Mouse (Mus musculus): ENCODE measurements around the gene Cacnb4. TPM values are rescaled to one million over a fixed set of nuclear protein-coding genes. Genes with fewer than 3 reads are reported as not detected.

Cacnb4 gene
- polyA plus RNA-seq, 1 experiment from 2014 or later: 15.0 TPM

DNA sequence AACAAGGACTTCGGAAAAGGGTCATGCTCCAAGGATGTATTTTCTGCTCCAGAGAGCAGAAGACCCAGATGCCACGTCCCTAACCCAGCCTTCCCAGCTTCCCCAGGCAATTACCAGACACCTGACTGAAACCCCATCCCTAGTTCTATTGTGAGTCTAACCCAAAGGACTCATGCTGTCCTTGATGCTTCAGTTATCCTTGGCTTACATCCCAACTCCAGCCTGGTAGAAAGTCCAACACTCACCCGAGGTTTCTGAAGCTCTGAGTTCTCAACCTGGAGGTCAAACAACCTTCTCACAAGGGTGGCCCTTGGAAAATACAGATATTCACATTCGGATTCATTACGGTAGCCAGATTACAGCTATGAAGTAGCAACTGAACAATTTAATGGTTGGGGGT lies 40.6 kb downstream of the Cacnb4 start:
- no peaks in the 10 kb centered on the region for H3K27me3 ChIP-seq (ENCODE audit: control insufficient read depth, insufficient read depth, low read length)
- H3K4me3 ChIP-seq (replicated peaks; ENCODE audit: low read length): no peak overlapping the region
- no peak overlapping the region for H3K4me2 ChIP-seq (replicated peaks)
- 59% methylated on average over 5 of the region's 5 CpGs for WGBS
- H3K9me3 ChIP-seq (ENCODE audit: control insufficient read depth, low read length): no peaks in the 10 kb centered on the region
- H3K27ac ChIP-seq: no peak overlapping the region
- H3K9ac ChIP-seq: no peak overlapping the region
- ATAC-seq (ENCODE audit: low FRiP score) (no peak), DNase-seq (ENCODE audit: low spot score) (no peak)
- no peaks in the 10 kb centered on the region for H3K36me3 ChIP-seq (replicated peaks; ENCODE audit: control insufficient read depth, insufficient read depth)
- peaks cover 7% of the 10 kb centered on the region for H3K4me1 ChIP-seq (replicated peaks; ENCODE audit: control insufficient read depth, insufficient read depth, low read length)

DNA sequence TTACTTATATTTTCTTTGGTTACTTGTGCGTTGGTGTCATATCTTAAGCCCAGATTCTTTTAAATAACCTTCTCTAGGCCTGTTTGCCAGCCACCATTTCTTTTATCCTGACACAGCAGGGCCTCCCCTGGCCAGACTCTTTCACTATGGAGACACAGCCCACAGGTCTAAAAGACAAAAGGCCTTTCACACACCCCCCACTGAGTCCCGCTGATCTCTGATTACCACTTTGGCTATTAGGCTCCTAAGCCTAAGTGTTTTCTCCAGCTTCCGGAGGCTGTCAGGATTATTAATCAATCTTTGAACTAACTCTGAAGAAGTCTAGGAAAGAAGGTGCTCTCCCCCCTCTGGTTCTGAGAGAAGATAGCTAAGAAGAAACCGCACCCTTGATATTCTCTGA lies 41.3 kb downstream of the Cacnb4 start:
- Histone ChIP-seq H3K4me3 (replicated peaks; ENCODE audit: low read length) (no peak overlapping the region), H3K9ac (no peak overlapping the region), H3K36me3 (replicated peaks; ENCODE audit: control insufficient read depth, insufficient read depth) (no peaks in the 10 kb centered on the region), H3K27me3 (ENCODE audit: control insufficient read depth, insufficient read depth, low read length) (no peaks in the 10 kb centered on the region), H3K4me2 (replicated peaks) (no peak overlapping the region), H3K9me3 (ENCODE audit: control insufficient read depth, low read length) (no peaks in the 10 kb centered on the region), H3K4me1 (replicated peaks; ENCODE audit: control insufficient read depth, insufficient read depth, low read length) (peaks cover 7% of the 10 kb centered on the region), H3K27ac (no peak overlapping the region)
- WGBS: 2% methylated on average over 4 of the region's 4 CpGs
- DNase-seq (ENCODE audit: low spot score): no peak
- no peak for ATAC-seq (ENCODE audit: low FRiP score)

DNA sequence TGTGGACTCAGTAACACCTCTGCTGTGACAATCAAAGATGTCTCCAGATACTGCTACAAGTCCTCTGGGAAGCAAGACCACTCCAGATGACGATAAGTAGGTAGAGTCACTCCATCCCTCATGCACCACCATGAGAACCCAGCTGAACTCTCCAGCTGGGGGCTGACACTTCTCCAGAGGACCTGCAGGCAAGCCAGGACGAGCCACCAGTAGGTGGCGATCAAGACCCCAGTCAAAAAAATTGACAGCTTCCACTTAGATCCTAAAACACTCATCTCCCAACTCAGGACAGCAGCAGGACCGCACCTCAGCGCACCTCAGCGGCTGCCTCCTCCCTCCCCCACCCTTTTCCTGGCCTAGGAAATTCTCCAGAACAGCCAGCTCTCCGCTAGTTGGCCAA lies 43.8 kb downstream of the Cacnb4 start:
- ATAC-seq (ENCODE audit: low FRiP score) (peak; percentile 59), DNase-seq (ENCODE audit: low spot score) (peak; percentile 73)
- WGBS: 10% methylated on average over 7 of the region's 7 CpGs
- no peaks in the 10 kb centered on the region for H3K36me3 ChIP-seq (replicated peaks; ENCODE audit: control insufficient read depth, insufficient read depth)
- peaks cover 7% of the 10 kb centered on the region for H3K4me1 ChIP-seq (replicated peaks; ENCODE audit: control insufficient read depth, insufficient read depth, low read length)
- no peak overlapping the region for H3K4me3 ChIP-seq (replicated peaks; ENCODE audit: low read length)
- H3K9ac ChIP-seq: no peak overlapping the region
- no peaks in the 10 kb centered on the region for H3K9me3 ChIP-seq (ENCODE audit: control insufficient read depth, low read length)
- H3K27ac ChIP-seq: 0 out of 2 replicates have a peak overlapping the region, but pooled peaks have one; percentile 39
- H3K27me3 ChIP-seq (ENCODE audit: control insufficient read depth, insufficient read depth, low read length): no peaks in the 10 kb centered on the region
- H3K4me2 ChIP-seq (replicated peaks): no peak overlapping the region

DNA sequence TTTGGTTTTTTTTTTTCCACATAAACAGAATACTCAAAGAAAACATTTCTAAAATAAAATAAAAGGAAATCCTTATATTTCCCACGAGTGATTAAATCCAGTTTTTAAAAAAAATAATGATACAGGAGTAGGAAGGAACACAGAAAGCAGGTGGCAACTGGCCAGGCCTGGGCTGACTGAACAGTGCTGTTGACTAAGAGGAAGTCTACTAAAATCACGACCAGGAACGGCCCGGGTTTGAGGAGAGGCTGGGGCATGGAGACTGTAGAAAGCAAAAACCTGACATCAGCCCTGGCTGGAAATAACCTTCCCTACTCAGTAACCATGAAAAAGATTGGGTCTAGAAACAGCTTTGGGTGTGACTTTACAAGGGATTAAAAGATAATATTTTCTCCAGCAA lies 48.4 kb downstream of the Cacnb4 start:
- Histone ChIP-seq H3K36me3 (replicated peaks; ENCODE audit: control insufficient read depth, insufficient read depth) (no peaks in the 10 kb centered on the region), H3K9ac (no peak overlapping the region), H3K4me2 (replicated peaks) (no peak overlapping the region), H3K9me3 (ENCODE audit: control insufficient read depth, low read length) (no peaks in the 10 kb centered on the region), H3K4me1 (replicated peaks; ENCODE audit: control insufficient read depth, insufficient read depth, low read length) (peaks cover 13% of the 10 kb centered on the region; the same call in 1 of the 2 replicates), H3K27me3 (ENCODE audit: control insufficient read depth, insufficient read depth, low read length) (no peaks in the 10 kb centered on the region), H3K27ac (no peak overlapping the region), H3K4me3 (replicated peaks; ENCODE audit: low read length) (no peak overlapping the region)
- DNase-seq (ENCODE audit: low spot score): no peak
- WGBS: 86% methylated on average over 4 of the region's 4 CpGs
- no peak for ATAC-seq (ENCODE audit: low FRiP score)

DNA sequence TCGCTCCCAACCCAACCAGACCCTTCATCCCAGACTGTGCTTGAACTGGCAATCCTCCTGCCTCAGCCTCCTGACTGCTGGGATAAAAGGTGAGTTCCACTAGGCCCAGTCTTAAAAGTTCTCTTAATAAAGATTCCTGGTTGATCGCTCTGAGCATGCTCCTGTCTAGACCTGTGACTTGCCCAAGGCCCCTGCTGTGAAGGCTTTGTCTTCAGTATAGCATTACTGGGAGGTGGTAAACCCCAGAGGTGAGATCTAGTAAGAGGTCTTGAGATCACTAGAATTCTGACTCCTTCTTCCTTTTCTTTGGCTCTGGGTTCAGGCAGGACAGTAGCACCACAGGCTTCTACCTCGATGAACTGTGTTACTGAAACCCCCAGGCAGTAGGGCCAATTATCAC lies 50.4 kb downstream of the Cacnb4 start:
- WGBS: 90% methylated on average over 3 of the region's 3 CpGs

GRCm38 (mm10) chr2:52625731-52626130 lies 50.9 kb downstream of the Cacnb4 start:
- no peak overlapping the region for H3K27ac ChIP-seq
- no peaks in the 10 kb centered on the region for H3K27me3 ChIP-seq (ENCODE audit: control insufficient read depth, insufficient read depth, low read length)
- WGBS: 93% methylated on average over 6 of the region's 6 CpGs
- no peaks in the 10 kb centered on the region for H3K36me3 ChIP-seq (replicated peaks; ENCODE audit: control insufficient read depth, insufficient read depth)
- H3K4me1 ChIP-seq (replicated peaks; ENCODE audit: control insufficient read depth, insufficient read depth, low read length): 0 out of 2 replicates have a peak, but pooled peaks cover 6% of the 10 kb centered on the region
- ATAC-seq (ENCODE audit: low FRiP score): no peak
- no peak overlapping the region for H3K9ac ChIP-seq
- no peaks in the 10 kb centered on the region for H3K9me3 ChIP-seq (ENCODE audit: control insufficient read depth, low read length)
- no peak for DNase-seq (ENCODE audit: low spot score)
- H3K4me2 ChIP-seq (replicated peaks): no peak overlapping the region
- no peak overlapping the region for H3K4me3 ChIP-seq (replicated peaks; ENCODE audit: low read length)

More for the DNA sequence above, 50.4 kb downstream of the Cacnb4 start:
- H3K9me3 ChIP-seq (ENCODE audit: control insufficient read depth, low read length): no peaks in the 10 kb centered on the region
- H3K27ac ChIP-seq: no peak overlapping the region
- H3K4me2 ChIP-seq (replicated peaks): no peak overlapping the region
- DNase-seq (ENCODE audit: low spot score): no peak
- H3K4me1 ChIP-seq (replicated peaks; ENCODE audit: control insufficient read depth, insufficient read depth, low read length): 0 out of 2 replicates have a peak, but pooled peaks cover 6% of the 10 kb centered on the region
- no peak for ATAC-seq (ENCODE audit: low FRiP score)
- no peaks in the 10 kb centered on the region for H3K27me3 ChIP-seq (ENCODE audit: control insufficient read depth, insufficient read depth, low read length)
- no peaks in the 10 kb centered on the region for H3K36me3 ChIP-seq (replicated peaks; ENCODE audit: control insufficient read depth, insufficient read depth)
- H3K9ac ChIP-seq: no peak overlapping the region
- no peak overlapping the region for H3K4me3 ChIP-seq (replicated peaks; ENCODE audit: low read length)

- ATAC-seq (ENCODE audit: low FRiP score): no peak
- no peak for DNase-seq (ENCODE audit: low spot score)
- 39% methylated on average over 7 of the region's 7 CpGs for WGBS
- no peak overlapping the region for H3K9ac ChIP-seq
- no peak overlapping the region for H3K4me3 ChIP-seq (replicated peaks; ENCODE audit: low read length)
- no peak overlapping the region for H3K27ac ChIP-seq
- no peaks in the 10 kb centered on the region for H3K27me3 ChIP-seq (ENCODE audit: control insufficient read depth, insufficient read depth, low read length)
- H3K4me1 ChIP-seq (replicated peaks; ENCODE audit: control insufficient read depth, insufficient read depth, low read length): 0 out of 2 replicates have a peak, but pooled peaks cover 6% of the 10 kb centered on the region
- H3K9me3 ChIP-seq (ENCODE audit: control insufficient read depth, low read length): no peaks in the 10 kb centered on the region
- H3K36me3 ChIP-seq (replicated peaks; ENCODE audit: control insufficient read depth, insufficient read depth): no peaks in the 10 kb centered on the region
- no peak overlapping the region for H3K4me2 ChIP-seq (replicated peaks)
Observed at GRCm38 (mm10) chr2:52623921-52624404, 52.7 kb downstream of the Cacnb4 start.

GRCm38 (mm10) chr2:52623461-52623860 lies 53.2 kb downstream of the Cacnb4 start:
- Histone ChIP-seq H3K9ac (no peak overlapping the region), H3K27ac (no peak overlapping the region), H3K36me3 (replicated peaks; ENCODE audit: control insufficient read depth, insufficient read depth) (no peaks in the 10 kb centered on the region), H3K27me3 (ENCODE audit: control insufficient read depth, insufficient read depth, low read length) (no peaks in the 10 kb centered on the region), H3K4me3 (replicated peaks; ENCODE audit: low read length) (no peak overlapping the region), H3K9me3 (ENCODE audit: control insufficient read depth, low read length) (no peaks in the 10 kb centered on the region), H3K4me1 (replicated peaks; ENCODE audit: control insufficient read depth, insufficient read depth, low read length) (0 out of 2 replicates have a peak, but pooled peaks cover 6% of the 10 kb centered on the region), H3K4me2 (replicated peaks) (no peak overlapping the region)
- WGBS: 57% methylated on average over 4 of the region's 4 CpGs
- no peak for DNase-seq (ENCODE audit: low spot score)
- no peak for ATAC-seq (ENCODE audit: low FRiP score)

DNA sequence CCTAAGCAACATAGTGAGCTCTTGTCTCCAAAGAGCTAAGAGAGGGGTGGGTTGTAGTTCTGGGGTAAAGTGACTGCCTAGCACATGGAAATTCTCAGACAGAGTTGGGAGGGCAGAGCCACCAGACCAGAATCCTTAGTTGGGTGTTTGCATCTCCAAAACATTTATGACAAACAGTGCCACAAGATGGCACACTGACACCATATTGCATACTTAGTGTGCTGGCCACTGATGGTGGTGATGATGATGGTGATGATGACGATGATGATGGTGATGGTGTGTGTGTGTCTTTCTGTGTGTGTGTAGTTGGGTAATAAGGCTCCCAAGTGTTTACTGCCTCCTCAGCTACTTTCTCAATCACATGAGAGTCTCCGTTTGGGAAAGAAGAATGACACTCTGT lies 54.0 kb downstream of the Cacnb4 start:
- ATAC-seq (ENCODE audit: low FRiP score) (no peak), DNase-seq (ENCODE audit: low spot score) (peak; percentile 32)
- H3K4me1 ChIP-seq (replicated peaks; ENCODE audit: control insufficient read depth, insufficient read depth, low read length): 0 out of 2 replicates have a peak, but pooled peaks cover 6% of the 10 kb centered on the region
- H3K4me3 ChIP-seq (replicated peaks; ENCODE audit: low read length): no peak overlapping the region
- no peak overlapping the region for H3K4me2 ChIP-seq (replicated peaks)
- no peaks in the 10 kb centered on the region for H3K9me3 ChIP-seq (ENCODE audit: control insufficient read depth, low read length)
- H3K27ac ChIP-seq: no peak overlapping the region
- no peak overlapping the region for H3K9ac ChIP-seq
- H3K27me3 ChIP-seq (ENCODE audit: control insufficient read depth, insufficient read depth, low read length): no peaks in the 10 kb centered on the region
- 77% methylated on average over 2 of the region's 2 CpGs for WGBS
- H3K36me3 ChIP-seq (replicated peaks; ENCODE audit: control insufficient read depth, insufficient read depth): no peaks in the 10 kb centered on the region
